Mouse (Mus musculus): Measurements from ENCODE around the gene Myoz1. TPM values are rescaled to one million over a fixed set of nuclear protein-coding genes. Genes with fewer than 3 reads are reported as not detected.
"Not testable (repeated sequence)": the region's sequence is repeated elsewhere in the genome, so short reads cannot be mapped to it uniquely, and the experiment has no call there.

Myoz1 gene
- polyA plus RNA-seq (2014; fragmentation: Nextera tagmentation; extraction: Ambion mirVana), result 23.6 and 28.0 TPM in 2 replicates

DNA sequence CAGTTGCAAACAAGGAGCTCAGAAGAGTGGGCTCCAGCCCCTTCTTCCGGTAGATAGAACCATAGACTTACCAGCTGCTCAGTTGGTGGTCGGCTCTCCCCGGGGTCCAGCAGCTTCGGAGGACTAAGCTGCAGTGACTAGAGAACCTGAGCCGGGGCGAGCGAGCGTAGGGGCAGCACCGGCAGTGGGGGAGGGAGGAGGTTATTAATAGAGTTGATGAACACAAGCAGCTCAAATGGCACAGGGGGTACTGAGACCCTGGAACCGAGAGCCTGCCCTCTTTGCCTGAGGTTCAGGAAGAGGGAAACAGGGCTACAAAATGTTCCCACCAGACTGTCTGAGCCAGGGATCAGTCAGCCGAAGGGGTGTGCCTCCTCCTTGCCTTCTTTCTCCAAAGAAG is at the start of gene Myoz1:
Myoz1 (minus strand) TSS at position 180 of the 400 bp plus-strand sequence.
- Histone ChIP-seq H3K27me3 (ENCODE audit: control insufficient read depth, insufficient read depth, low read length) (no peaks in the 10 kb centered on the region), H3K36me3 (ENCODE audit: control insufficient read depth, insufficient read depth, low read length) (no peaks in the 10 kb centered on the region), H3K9me3 (replicated peaks; ENCODE audit: control insufficient read depth, low read length) (no peaks in the 10 kb centered on the region), H3K4me1 (ENCODE audit: control insufficient read depth, insufficient read depth, low read length) (peaks cover 27% of the 10 kb centered on the region), H3K4me2 (peak within 1 kb of the TSS; percentile 51), H3K9ac (ENCODE audit: low read depth, low read length) (peak within 1 kb of the TSS; percentile 59), H3K27ac (ENCODE audit: low read depth, low read length) (peak within 1 kb of the TSS; percentile 57), H3K4me3 (ENCODE audit: low read depth, low read length) (peak within 1 kb of the TSS; percentile 27)
- 23% methylated on average over 11 of the region's 11 CpGs for WGBS (ENCODE audit: insufficient replicate concordance)
- ATAC-seq (replicated peaks; ENCODE audit: insufficient number of reproducible peaks, low FRiP score, low TSS enrichment), result no peak

DNA sequence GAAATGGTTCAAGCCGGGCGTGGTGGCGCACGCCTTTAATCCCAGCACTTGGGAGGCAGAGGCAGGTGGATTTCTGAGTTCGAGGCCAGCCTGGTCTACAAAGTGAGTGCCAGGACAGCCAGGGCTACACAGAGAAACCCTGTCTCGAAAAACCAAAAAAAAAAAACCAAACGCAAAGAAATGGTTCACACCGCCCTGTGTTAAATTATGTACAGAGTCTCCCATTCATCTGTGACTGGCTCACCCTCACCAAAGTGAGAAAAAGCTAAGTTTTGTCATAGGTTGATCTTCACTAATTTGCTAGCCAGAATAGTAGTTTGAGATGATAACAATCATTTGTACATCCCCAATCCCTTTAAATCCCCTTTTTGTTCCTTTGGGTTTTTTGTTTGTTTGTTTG is 47.1 kb upstream of the Myoz1 start:
- not testable (repeated sequence) for H3K27me3 ChIP-seq (ENCODE audit: control insufficient read depth, insufficient read depth, low read length); ATAC-seq (replicated peaks; ENCODE audit: insufficient number of reproducible peaks, low FRiP score, low TSS enrichment); H3K36me3 ChIP-seq (ENCODE audit: control insufficient read depth, insufficient read depth, low read length); H3K9me3 ChIP-seq (replicated peaks; ENCODE audit: control insufficient read depth, low read length)
- 8% methylated on average over 8 of the region's 8 CpGs for WGBS (ENCODE audit: insufficient replicate concordance)
- Histone ChIP-seq H3K27ac (ENCODE audit: low read depth, low read length) (peak overlapping the region; percentile 87), H3K4me3 (ENCODE audit: low read depth, low read length) (peak overlapping the region; percentile 81), H3K4me2 (peak overlapping the region; percentile 63), H3K4me1 (ENCODE audit: control insufficient read depth, insufficient read depth, low read length) (peaks cover 11% of the 10 kb centered on the region), H3K9ac (ENCODE audit: low read depth, low read length) (peak overlapping the region; percentile 96)

- Histone ChIP-seq H3K4me2 (peak within 1 kb of the TSS; percentile 63), H3K9me3 (replicated peaks; ENCODE audit: control insufficient read depth, low read length) (no peaks in the 10 kb centered on the region), H3K4me3 (ENCODE audit: low read depth, low read length) (peak within 1 kb of the TSS; percentile 81), H3K36me3 (ENCODE audit: control insufficient read depth, insufficient read depth, low read length) (peaks cover 5% of the 10 kb centered on the region; the same call in 1 of the 2 replicates), H3K9ac (ENCODE audit: low read depth, low read length) (peak within 1 kb of the TSS; percentile 96), H3K27ac (ENCODE audit: low read depth, low read length) (peak within 1 kb of the TSS; percentile 87), H3K4me1 (ENCODE audit: control insufficient read depth, insufficient read depth, low read length) (peaks cover 14% of the 10 kb centered on the region; the same call in 1 of the 2 replicates), H3K27me3 (ENCODE audit: control insufficient read depth, insufficient read depth, low read length) (no peaks in the 10 kb centered on the region)
- ATAC-seq (replicated peaks; ENCODE audit: insufficient number of reproducible peaks, low FRiP score, low TSS enrichment), result peak; percentile 79
- under 1% methylated on average over 61 of the region's 61 CpGs for WGBS (ENCODE audit: insufficient replicate concordance)
Observed at GRCm38 (mm10) chr14:20702741-20703381, 46.5 kb upstream of the Myoz1 start, which contains the start of gene Chchd1. TSS of gene Chchd1 (plus strand) at chr14:20703006.

- Histone ChIP-seq H3K9ac (ENCODE audit: low read depth, low read length) (peak overlapping the region; percentile 96), H3K36me3 (ENCODE audit: control insufficient read depth, insufficient read depth, low read length) (peaks cover 5% of the 10 kb centered on the region; the same call in 1 of the 2 replicates), H3K9me3 (replicated peaks; ENCODE audit: control insufficient read depth, low read length) (no peaks in the 10 kb centered on the region), H3K4me1 (ENCODE audit: control insufficient read depth, insufficient read depth, low read length) (peaks cover 19% of the 10 kb centered on the region; the same call in 1 of the 2 replicates), H3K4me2 (peak overlapping the region; percentile 63), H3K4me3 (ENCODE audit: low read depth, low read length) (peak overlapping the region; percentile 81), H3K27me3 (ENCODE audit: control insufficient read depth, insufficient read depth, low read length) (no peaks in the 10 kb centered on the region), H3K27ac (ENCODE audit: low read depth, low read length) (peak overlapping the region; percentile 87)
- no peak for ATAC-seq (replicated peaks; ENCODE audit: insufficient number of reproducible peaks, low FRiP score, low TSS enrichment)
- WGBS (ENCODE audit: insufficient replicate concordance), result 8% methylated on average over 15 of the region's 15 CpGs
Observed at GRCm38 (mm10) chr14:20702096-20702740, 45.9 kb upstream of the Myoz1 start.

DNA sequence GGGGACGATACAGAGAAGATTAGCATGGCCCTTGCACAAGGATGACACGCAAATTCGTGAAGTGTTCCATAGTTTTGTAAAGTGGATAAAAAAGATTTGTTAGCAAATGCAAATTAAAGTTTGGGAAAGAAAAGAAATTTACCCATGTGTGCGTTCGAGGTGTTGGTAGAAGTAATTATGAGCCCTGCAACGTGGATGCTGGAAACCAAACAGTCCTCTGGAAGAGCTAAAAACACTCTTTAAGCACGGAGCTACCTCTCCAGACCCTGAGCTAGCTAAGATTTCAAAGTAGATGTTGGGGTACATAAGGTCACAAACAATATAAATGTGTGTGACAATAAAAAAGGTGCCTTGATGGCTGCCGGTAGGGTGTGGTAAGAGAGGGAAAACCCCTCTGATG is 45.2 kb upstream of the Myoz1 start:
- Histone ChIP-seq H3K27me3 (ENCODE audit: control insufficient read depth, insufficient read depth, low read length) (no peaks in the 10 kb centered on the region), H3K27ac (ENCODE audit: low read depth, low read length) (no peak overlapping the region; the same call in 1 of the 2 replicates), H3K9ac (ENCODE audit: low read depth, low read length) (peak overlapping the region; percentile 96), H3K4me3 (ENCODE audit: low read depth, low read length) (peak overlapping the region; percentile 81), H3K4me2 (peak overlapping the region; percentile 63), H3K4me1 (ENCODE audit: control insufficient read depth, insufficient read depth, low read length) (peaks cover 24% of the 10 kb centered on the region), H3K36me3 (ENCODE audit: control insufficient read depth, insufficient read depth, low read length) (peaks cover 5% of the 10 kb centered on the region; the same call in 1 of the 2 replicates), H3K9me3 (replicated peaks; ENCODE audit: control insufficient read depth, low read length) (no peaks in the 10 kb centered on the region)
- no peak for ATAC-seq (replicated peaks; ENCODE audit: insufficient number of reproducible peaks, low FRiP score, low TSS enrichment)
- WGBS (ENCODE audit: insufficient replicate concordance), result 80% methylated on average over 8 of the region's 8 CpGs

GRCm38 (mm10) chr14:20700362-20700761 is 44.0 kb upstream of the Myoz1 start:
- H3K4me1 ChIP-seq (ENCODE audit: control insufficient read depth, insufficient read depth, low read length), result peaks cover 32% of the 10 kb centered on the region
- H3K36me3 ChIP-seq (ENCODE audit: control insufficient read depth, insufficient read depth, low read length), result peaks cover 5% of the 10 kb centered on the region; the same call in 1 of the 2 replicates

DNA sequence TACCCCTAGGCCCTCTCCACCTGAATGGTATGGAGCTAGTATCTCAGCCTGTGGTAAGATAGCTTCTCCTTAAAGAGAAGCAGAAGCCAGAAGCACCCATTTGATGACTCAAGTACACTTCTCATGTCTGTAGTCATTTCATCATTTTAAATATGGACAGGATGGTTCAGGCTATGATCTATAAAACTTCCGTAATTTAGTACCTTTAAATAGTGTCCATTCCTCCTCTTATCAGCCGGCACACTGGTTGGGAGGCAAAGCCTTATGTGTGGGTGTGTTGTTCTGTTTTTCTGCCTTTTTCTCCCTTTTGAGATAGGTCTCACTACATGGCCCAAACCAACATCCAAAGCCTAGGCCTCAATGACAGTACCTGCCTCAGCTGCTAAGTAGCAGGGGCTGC is 42.2 kb upstream of the Myoz1 start:
- no peak overlapping the region for H3K4me2 ChIP-seq
- 74% methylated on average over 2 of the region's 2 CpGs for WGBS (ENCODE audit: insufficient replicate concordance)
- no peak overlapping the region for H3K4me3 ChIP-seq (ENCODE audit: low read depth, low read length)
- no peak overlapping the region for H3K9ac ChIP-seq (ENCODE audit: low read depth, low read length)
- H3K4me1 ChIP-seq (ENCODE audit: control insufficient read depth, insufficient read depth, low read length), result peaks cover 39% of the 10 kb centered on the region
- no peaks in the 10 kb centered on the region for H3K27me3 ChIP-seq (ENCODE audit: control insufficient read depth, insufficient read depth, low read length)
- peaks cover 4% of the 10 kb centered on the region; the same call in 1 of the 2 replicates for H3K36me3 ChIP-seq (ENCODE audit: control insufficient read depth, insufficient read depth, low read length)
- no peak for ATAC-seq (replicated peaks; ENCODE audit: insufficient number of reproducible peaks, low FRiP score, low TSS enrichment)
- H3K9me3 ChIP-seq (replicated peaks; ENCODE audit: control insufficient read depth, low read length), result no peaks in the 10 kb centered on the region
- H3K27ac ChIP-seq (ENCODE audit: low read depth, low read length), result no peak overlapping the region

More at GRCm38 (mm10) chr14:20700362-20700761, 44.0 kb upstream of the Myoz1 start:
- Histone ChIP-seq H3K9me3 (replicated peaks; ENCODE audit: control insufficient read depth, low read length) (no peaks in the 10 kb centered on the region), H3K9ac (ENCODE audit: low read depth, low read length) (no peak overlapping the region), H3K4me2 (no peak overlapping the region), H3K27ac (ENCODE audit: low read depth, low read length) (no peak overlapping the region), H3K27me3 (ENCODE audit: control insufficient read depth, insufficient read depth, low read length) (no peaks in the 10 kb centered on the region), H3K4me3 (ENCODE audit: low read depth, low read length) (no peak overlapping the region)
- ATAC-seq (replicated peaks; ENCODE audit: insufficient number of reproducible peaks, low FRiP score, low TSS enrichment), result no peak
- WGBS (ENCODE audit: insufficient replicate concordance), result 88% methylated on average over 3 of the region's 3 CpGs

- peaks cover 39% of the 10 kb centered on the region for H3K4me1 ChIP-seq (ENCODE audit: control insufficient read depth, insufficient read depth, low read length)
- H3K27ac ChIP-seq (ENCODE audit: low read depth, low read length), result no peak overlapping the region
- no peaks in the 10 kb centered on the region for H3K9me3 ChIP-seq (replicated peaks; ENCODE audit: control insufficient read depth, low read length)
- ATAC-seq (replicated peaks; ENCODE audit: insufficient number of reproducible peaks, low FRiP score, low TSS enrichment), result no peak
- WGBS (ENCODE audit: insufficient replicate concordance), result 21% methylated on average over 1 of the region's 1 CpGs
- peak overlapping the region; percentile 78 for H3K4me2 ChIP-seq
- peaks cover 16% of the 10 kb centered on the region for H3K36me3 ChIP-seq (ENCODE audit: control insufficient read depth, insufficient read depth, low read length)
- no peak overlapping the region for H3K9ac ChIP-seq (ENCODE audit: low read depth, low read length)
- no peaks in the 10 kb centered on the region for H3K27me3 ChIP-seq (ENCODE audit: control insufficient read depth, insufficient read depth, low read length)
- H3K4me3 ChIP-seq (ENCODE audit: low read depth, low read length), result peak overlapping the region; percentile 75; the same call in 1 of the 2 replicates
Observed at GRCm38 (mm10) chr14:20696986-20697385, 40.6 kb upstream of the Myoz1 start.
